Mouse (Mus musculus) neural tube, embryonic 15.5 days (tissue): ENCODE measurements around the gene Olfr325. TPM values are rescaled to one million over a fixed set of nuclear protein-coding genes. Genes with fewer than 3 reads are reported as not detected.

ENCODE experiments used
- polyA plus RNA-seq: library from polyadenylated mRNA; unstranded; fragments of >200 nt; fragmentation: Nextera tagmentation; extraction: Ambion mirVana; gene quantifications from 2 replicates; pipeline ENCODE4 v1.2.1, GENCODE M21; 2015

Gene Olfr325
- polyA plus RNA-seq, 1 experiment from 2014 or later, result not detected

Other genes with a start within 250 kb of the Olfr325 start
- 37.9 and 44.8 TPM in 2 replicates for gene Zfp672, start 247.4 kb upstream of the Olfr325 start, polyA plus RNA-seq
- gene Sh3bp5l, start 247.0 kb upstream of the Olfr325 start, polyA plus RNA-seq, result 47.1 and 47.7 TPM in 2 replicates
- 0.37 and 19.8 TPM in 2 replicates for gene Lypd8, start 198.7 kb upstream of the Olfr325 start, polyA plus RNA-seq
- not detected in 2 replicates for gene 1810065E05Rik, start 156.6 kb upstream of the Olfr325 start, polyA plus RNA-seq
- not detected in 2 replicates for gene Gm12253, start 145.2 kb upstream of the Olfr325 start, polyA plus RNA-seq
- not detected in 2 replicates for gene Lypd9, start 124.8 kb upstream of the Olfr325 start, polyA plus RNA-seq
- gene Olfr30, start 115.5 kb upstream of the Olfr325 start, polyA plus RNA-seq, result not detected in 2 replicates
- not detected in 2 replicates for gene Olfr332, start 85.2 kb upstream of the Olfr325 start, polyA plus RNA-seq
- not detected in 2 replicates for gene Olfr331, start 75.2 kb upstream of the Olfr325 start, polyA plus RNA-seq
- gene Olfr330, start 42.9 kb upstream of the Olfr325 start, polyA plus RNA-seq, result 0.15 and 0.20 TPM in 2 replicates
- 0.09 TPM in 1 of 2 replicates, not detected in the other for gene Olfr329-ps, start 31.3 kb upstream of the Olfr325 start, polyA plus RNA-seq
- gene Olfr328, start 22.1 kb upstream of the Olfr325 start, polyA plus RNA-seq, result 0.06 and 0.10 TPM in 2 replicates
- gene Olfr224, start 7.2 kb upstream of the Olfr325 start, polyA plus RNA-seq, result 0.19 TPM in 1 of 2 replicates, not detected in the other
- gene Olfr324, start 17.4 kb downstream of the Olfr325 start, polyA plus RNA-seq, result 0.05 and 0.12 TPM in 2 replicates
- gene 2210407C18Rik, start 38.3 kb downstream of the Olfr325 start, polyA plus RNA-seq, result not detected in 2 replicates
- gene Olfr323, start 52.8 kb downstream of the Olfr325 start, polyA plus RNA-seq, result not detected in 2 replicates
- gene Trim58, start 62.7 kb downstream of the Olfr325 start, polyA plus RNA-seq, result 0.19 and 0.29 TPM in 2 replicates
- not detected in 2 replicates for gene Olfr322, start 81.1 kb downstream of the Olfr325 start, polyA plus RNA-seq
- gene Olfr320, start 103.4 kb downstream of the Olfr325 start, polyA plus RNA-seq, result not detected in 2 replicates
- not detected in 2 replicates for gene Olfr319, start 121.4 kb downstream of the Olfr325 start, polyA plus RNA-seq
- not detected in 2 replicates for gene Olfr318, start 146.3 kb downstream of the Olfr325 start, polyA plus RNA-seq
- 0.17 and 0.26 TPM in 2 replicates for gene Olfr317, start 161.5 kb downstream of the Olfr325 start, polyA plus RNA-seq
- not detected in 2 replicates for gene Olfr316, start 175.0 kb downstream of the Olfr325 start, polyA plus RNA-seq
- not detected in 2 replicates for gene Olfr315, start 195.5 kb downstream of the Olfr325 start, polyA plus RNA-seq
- 0.06 TPM in 1 of 2 replicates, not detected in the other for gene Olfr314, start 205.2 kb downstream of the Olfr325 start, polyA plus RNA-seq
- 10.1 and 15.2 TPM in 2 replicates for gene Fam183b, start 224.2 kb downstream of the Olfr325 start, polyA plus RNA-seq
- gene Olfr313, start 237.3 kb downstream of the Olfr325 start, polyA plus RNA-seq, result not detected in 2 replicates